Mouse (Mus musculus): ENCODE data around the gene Irgm1.

The Irgm1 gene

GRCm38 (mm10) chr11:48813782-48814181, 57.7 kb downstream of the Irgm1 start:
- DNase-seq (ENCODE audit: inconsistent age in 2 of 2, low spot score in 1 of 2), result no peak
